Mouse (Mus musculus) kidney, embryonic 16.5 days (tissue): ENCODE measurements at regions not wholly inside any gene's neighbourhood (a gene's known extent, or its start where the extent isn't known, plus 50 kb on each side); places are given as distances from the start of the nearest gene placed in this dataset.

Experiments used
- ATAC-seq: fragments of 200-750 bp; cut with Nextera tagmentation; 2 replicates; pipeline ENCODE4 v1.8.0; 2017; ENCODE audit warnings: moderate TSS enrichment; ENCODE audit not compliant: low FRiP score, low TSS enrichment
- H3K27ac ChIP-seq: fragments of 300-500 bp; sonication (generic); 2 replicates; pipeline ENCODE4 v1.5.1; 2014; ENCODE audit warnings: low read length
- H3K27me3 ChIP-seq: fragments of 300-500 bp; sonication (generic); 2 replicates; pipeline ENCODE4 v1.6.1; 2014; ENCODE audit warnings: low read length, control low read depth, mixed read lengths; ENCODE audit not compliant: insufficient read depth
- H3K36me3 ChIP-seq: fragments of 300-500 bp; sonication (generic); 2 replicates; pipeline ENCODE4 v1.6.1; 2014; ENCODE audit warnings: low read length, control low read depth, mixed read lengths; ENCODE audit not compliant: insufficient read depth
- H3K4me1 ChIP-seq: fragments of 300-500 bp; sonication (generic); 2 replicates; pipeline ENCODE4 v1.6.1; 2014; ENCODE audit warnings: low read length, control low read depth, mixed read lengths; ENCODE audit not compliant: insufficient read depth
- H3K4me2 ChIP-seq: fragments of 300-500 bp; sonication (generic); replicated peaks from 2 replicates; pipeline ENCODE4 v1.6.1; 2014; ENCODE audit warnings: low read depth, low read length
- H3K4me3 ChIP-seq: fragments of 300-500 bp; sonication (generic); 2 replicates; pipeline ENCODE4 v1.5.1; 2014; ENCODE audit warnings: mild to moderate bottlenecking, low read length
- H3K9ac ChIP-seq: fragments of 300-500 bp; sonication (generic); replicated peaks from 2 replicates; pipeline ENCODE4 v1.6.1; 2014; ENCODE audit warnings: low read length
- H3K9me3 ChIP-seq: fragments of 300-500 bp; sonication (generic); 2 replicates; pipeline ENCODE4 v1.6.1; 2016; ENCODE audit warnings: low read length, control low read depth
- WGBS: fragments of 180-500 bp; shearing (Covaris S2); extraction: QIAGEN DNeasy Blood & Tissue Kit; methylation state at CpG from one replicate; pipeline ENCODE4 v1.1.7; 2014; 5-methylcytosine and 5-hydroxymethylcytosine counted together

DNA sequence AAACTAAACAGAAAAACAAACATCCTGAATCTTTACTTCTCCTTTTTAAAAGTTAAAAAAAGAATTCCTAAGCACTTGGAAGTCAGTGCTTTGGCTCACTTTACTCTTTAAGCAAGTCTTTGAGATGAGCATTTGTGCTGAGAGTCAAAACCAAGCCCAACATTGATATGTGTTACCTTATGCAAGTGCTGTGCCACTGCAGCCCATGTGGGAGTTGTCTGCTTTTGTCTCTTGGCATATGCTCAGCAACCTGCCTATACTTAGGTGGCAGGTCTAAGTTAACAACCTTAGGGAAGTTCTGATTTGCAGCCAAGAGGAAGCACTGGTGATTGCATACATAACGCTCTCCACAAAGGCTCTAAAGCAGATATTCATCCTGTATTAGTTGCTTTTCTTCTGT, 493.1 kb downstream of the D3Ertd751e start:
- no peak for ATAC-seq
- no peaks in the 10 kb centered on the region for H3K9me3 ChIP-seq
- no peak overlapping the region for H3K27ac ChIP-seq
- H3K4me1 ChIP-seq: no peaks in the 10 kb centered on the region
- 75% methylated on average over 1 of the region's 1 CpGs for WGBS
- no peaks in the 10 kb centered on the region for H3K27me3 ChIP-seq
- no peak overlapping the region for H3K4me2 ChIP-seq
- H3K36me3 ChIP-seq: no peaks in the 10 kb centered on the region
- H3K9ac ChIP-seq: no peak overlapping the region
- H3K4me3 ChIP-seq: no peak overlapping the region
